Mouse (Mus musculus) left cerebral cortex, postnatal 14 days (tissue): Measurements from ENCODE around the gene P2rx1. TPM values are rescaled to one million over a fixed set of nuclear protein-coding genes. Genes with fewer than 3 reads are reported as not detected.

ENCODE experiments used
- DNase-seq, 2 experiments: peaks; one replicate each; pipeline ENCODE4 v3.0.0; 2021 to 2022; ENCODE audit warnings: low spot score in 2 of 2, mixed read lengths in 1 of 2
- intact Hi-C: fragments of 180-260 bp; cut with DNase I; formaldehyde crosslinking; loops from one replicate; pipeline ENCODE4 v1.15.1; 2025
- total RNA-seq, 2 experiments: library from RNA; stranded (reverse); gene quantifications; 2 replicates each; pipeline ENCODE4 v1.2.3; 2021

P2rx1 gene
- total RNA-seq, 2 experiments from 2014 or later, result 1.2 to 1.3 TPM

DNA sequence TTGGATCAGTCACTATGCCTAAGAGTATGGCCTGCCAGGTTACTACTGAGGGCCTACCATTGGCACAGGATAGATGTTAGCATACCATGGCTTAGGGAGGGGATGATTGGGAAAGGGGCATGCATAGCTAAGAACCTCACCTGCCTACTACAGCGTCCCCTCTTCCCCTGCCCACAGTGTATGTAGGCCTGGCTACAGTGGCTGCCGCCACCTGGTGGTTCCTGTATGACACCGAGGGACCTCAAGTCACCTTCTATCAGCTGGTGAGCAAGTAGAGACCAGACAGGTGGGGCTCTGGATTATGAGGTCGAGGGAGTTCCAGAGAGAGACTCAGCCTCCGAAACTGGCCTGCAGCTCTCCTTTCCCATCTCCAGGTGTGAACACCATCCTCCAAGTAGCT is 15.6 kb upstream of the P2rx1 start:
- intact Hi-C loops, result no loop called here
- DNase-seq, result no peak

- intact Hi-C loops, result no loop called here
- DNase-seq, result no peak
These were observed 12.2 kb upstream of the P2rx1 start for GRCm38 (mm10) chr11:72986745-72987144.

GRCm38 (mm10) chr11:72987234-72987633 is 11.7 kb upstream of the P2rx1 start:
- no peak for DNase-seq
- intact Hi-C loops, result no loop called here

DNA sequence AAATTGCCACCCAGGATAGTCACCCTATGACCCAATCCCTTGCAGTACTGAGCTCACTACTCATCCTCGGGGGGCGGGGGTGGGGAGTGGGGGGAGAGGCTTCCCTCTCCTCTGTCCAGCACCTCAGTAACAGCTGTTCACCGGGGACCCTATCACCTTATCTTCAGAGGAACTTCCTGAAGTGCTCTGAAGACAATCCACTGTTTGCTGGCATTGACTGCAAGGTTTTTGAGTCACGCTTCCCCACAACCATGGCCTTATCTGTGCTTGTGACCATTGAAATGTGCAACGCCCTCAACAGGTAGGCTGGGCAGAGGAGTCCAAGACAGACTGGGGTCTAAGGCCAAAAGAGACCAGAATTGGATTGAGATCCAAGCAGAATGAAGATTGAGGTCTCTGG is 11.1 kb upstream of the P2rx1 start:
- intact Hi-C loops, result no loop called here
- DNase-seq, result no peak

DNA sequence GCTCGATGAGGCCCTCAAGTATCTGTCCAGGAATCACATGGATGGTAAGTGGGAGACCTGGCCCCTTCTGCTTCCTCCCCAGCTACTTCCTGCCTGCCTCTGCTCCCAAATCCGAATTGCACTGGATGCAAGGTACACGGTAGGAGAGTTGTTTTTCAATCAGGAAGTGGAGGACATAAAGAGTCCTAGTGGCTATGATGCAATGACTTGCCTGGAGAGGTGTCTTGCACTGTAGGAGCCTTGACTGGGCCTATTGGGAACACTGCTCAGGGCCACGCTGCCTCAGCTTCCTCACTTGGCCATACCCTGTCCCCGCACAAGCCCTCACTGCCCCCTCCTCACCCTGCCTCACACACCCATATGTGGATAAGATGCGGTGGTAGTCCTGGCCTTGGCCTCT is 9.9 kb upstream of the P2rx1 start:
- DNase-seq, result no peak
- intact Hi-C loops, result no loop called here

DNA sequence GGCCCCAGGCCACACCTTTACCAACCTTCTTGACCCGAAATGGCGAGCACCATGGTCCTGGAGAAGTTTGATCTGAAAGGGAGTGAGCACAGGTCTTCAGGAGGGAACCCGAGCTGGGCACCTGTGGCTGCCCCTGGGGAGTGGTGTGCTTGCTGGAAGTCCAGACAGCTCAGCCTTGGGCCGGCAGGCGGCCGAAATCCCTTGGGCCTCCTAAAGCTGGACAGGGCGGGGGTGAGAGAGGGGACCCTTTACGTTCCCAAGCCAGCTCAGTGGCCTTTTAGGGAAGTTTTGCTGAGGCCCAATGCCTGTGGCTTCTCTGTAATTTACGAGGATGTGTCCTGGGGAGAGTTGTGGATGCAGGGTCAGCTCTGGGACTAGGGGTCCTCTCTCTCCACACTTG is 8.2 kb upstream of the P2rx1 start:
- no peak for DNase-seq
- intact Hi-C loops, result loop anchor here (5.0 kb wide), 1 partner anchor 48 kb away; no protein-coding TSS in a partner anchor

DNA sequence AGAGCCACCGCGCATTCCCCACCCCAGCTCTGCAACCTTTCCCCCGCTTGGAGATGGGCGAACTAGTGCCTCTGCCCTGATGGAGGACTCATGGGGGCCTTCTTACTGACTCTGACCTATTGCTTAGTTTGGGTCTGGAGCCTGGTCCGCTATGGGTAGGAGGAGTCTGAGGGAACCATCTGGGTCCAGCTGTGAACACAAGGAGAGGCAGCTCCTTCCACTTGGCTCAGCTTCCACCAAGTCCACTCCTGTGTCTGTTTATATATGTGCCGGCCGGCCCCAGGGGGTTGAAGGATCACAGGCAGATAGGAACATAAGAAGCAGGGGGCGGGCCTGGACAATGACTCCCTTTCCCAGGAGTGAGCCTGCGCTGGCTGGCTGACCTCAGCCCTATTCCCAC is 6.9 kb upstream of the P2rx1 start:
- intact Hi-C loops, result loop anchor here (5.0 kb wide), 1 partner anchor 50 kb away; no protein-coding TSS in a partner anchor
- DNase-seq, result no peak

DNA sequence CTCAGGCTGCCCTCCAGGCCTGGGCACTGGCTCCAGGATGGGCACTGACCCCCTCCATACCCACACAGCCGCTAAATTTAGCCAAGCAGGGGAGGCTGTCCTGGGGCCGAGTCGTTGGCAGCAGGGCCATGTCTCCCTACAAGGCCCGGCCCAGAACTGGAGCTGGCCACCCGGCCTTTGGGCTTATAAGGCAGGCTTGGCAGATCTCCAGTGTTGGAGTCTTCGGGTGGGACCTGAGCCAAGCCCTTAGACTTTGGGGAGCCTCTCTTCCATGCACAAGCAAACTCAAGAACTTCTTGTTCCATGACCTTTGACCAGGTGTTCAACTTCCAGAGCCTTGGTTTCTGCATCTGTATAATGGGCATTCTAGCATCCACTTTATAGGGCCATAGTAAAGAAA is 2.6 kb upstream of the P2rx1 start:
- no peak for DNase-seq
- intact Hi-C loops, result no loop called here

DNA sequence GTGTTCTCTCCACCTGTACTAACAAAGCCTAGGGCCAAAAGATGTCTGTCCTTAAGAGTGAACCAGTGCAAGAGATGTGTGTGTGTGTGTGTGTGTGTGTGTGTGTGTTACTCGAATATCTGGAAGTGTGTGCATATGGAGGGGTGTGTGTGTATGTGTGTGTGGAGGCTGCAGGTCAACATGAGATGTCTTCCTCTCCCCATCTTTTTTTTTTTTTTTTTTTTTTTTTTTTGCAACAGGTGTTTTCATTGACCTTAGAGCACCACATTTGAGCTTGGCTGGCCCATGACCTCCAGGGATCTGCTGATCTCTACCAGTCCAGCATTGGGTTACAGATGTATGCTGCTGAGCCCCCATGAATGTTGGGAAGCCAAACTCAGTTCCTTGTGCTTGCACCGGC is 2.1 kb upstream of the P2rx1 start:
- intact Hi-C loops, result no loop called here
- no peak for DNase-seq

DNA sequence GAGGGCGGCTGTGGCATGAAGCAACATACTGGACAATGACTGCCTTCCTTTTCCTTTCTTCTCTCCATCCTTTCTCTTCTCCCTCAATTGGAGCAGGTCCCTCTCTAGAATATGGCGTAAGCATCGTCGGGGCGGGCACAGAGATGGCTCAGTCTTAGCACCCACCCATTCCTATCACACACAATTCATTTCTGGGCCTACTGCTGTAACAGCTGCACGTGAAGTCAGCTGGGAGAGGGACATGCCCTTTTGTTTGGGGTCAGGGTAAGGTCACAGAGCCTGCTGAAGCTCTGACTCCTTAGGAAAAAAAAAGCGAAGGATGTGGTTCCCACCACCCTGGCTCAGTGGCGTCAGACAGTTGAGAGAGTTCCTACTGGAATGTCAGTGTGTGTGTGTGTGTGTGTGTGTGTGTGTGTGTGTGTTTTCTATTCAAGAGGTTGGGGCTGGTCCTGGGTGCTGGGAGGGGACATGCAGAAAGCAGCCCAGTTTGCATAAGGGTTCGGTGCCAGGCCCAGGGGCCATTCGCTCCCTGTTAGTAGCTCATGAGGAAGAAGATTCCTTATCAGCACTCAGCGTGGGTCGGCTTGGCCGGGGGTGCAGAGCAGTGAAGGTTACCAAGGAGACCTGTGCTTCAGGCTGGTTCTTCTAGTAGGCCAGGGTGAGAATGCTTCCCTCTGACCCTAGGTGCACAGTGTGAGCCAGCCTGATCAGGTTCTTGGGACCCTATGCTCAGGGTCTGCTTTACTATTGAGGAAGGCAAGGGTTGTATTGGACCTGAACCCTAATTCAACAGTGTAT is 1.2 kb upstream of the P2rx1 start:
- no peak for DNase-seq
- intact Hi-C loops, result no loop called here

- intact Hi-C loops, result loop anchor here (1.0 kb wide), 1 partner anchor 75 kb away; no protein-coding TSS in a partner anchor
- peak; percentile 71 to 79 for DNase-seq
These were observed 2.1 kb downstream of the P2rx1 start for GRCm38 (mm10) chr11:73001029-73001428.

GRCm38 (mm10) chr11:73006377-73006776 is 7.5 kb downstream of the P2rx1 start:
- DNase-seq, result peak in 1 of 2 experiments; percentile 60
- intact Hi-C loops, result loop anchor here (2.0 to 5.0 kb wide), 2 partner anchors 32 to 101 kb away; no protein-coding TSS in a partner anchor

GRCm38 (mm10) chr11:73007113-73007512 is 8.2 kb downstream of the P2rx1 start:
- intact Hi-C loops, result loop anchor here (2.0 to 5.0 kb wide), 2 partner anchors 32 to 100 kb away; no protein-coding TSS in a partner anchor
- DNase-seq, result no peak

GRCm38 (mm10) chr11:73007698-73008481 is 9.0 kb downstream of the P2rx1 start:
- peak in 1 of 2 experiments; percentile 65 for DNase-seq
- intact Hi-C loops, result loop anchor here (2.0 to 5.0 kb wide), 2 partner anchors 31 to 99 kb away; no protein-coding TSS in a partner anchor

GRCm38 (mm10) chr11:73008826-73009225 is 9.9 kb downstream of the P2rx1 start:
- no peak for DNase-seq
- intact Hi-C loops, result loop anchor here (5.0 kb wide), 1 partner anchor 98 kb away; no protein-coding TSS in a partner anchor

DNA sequence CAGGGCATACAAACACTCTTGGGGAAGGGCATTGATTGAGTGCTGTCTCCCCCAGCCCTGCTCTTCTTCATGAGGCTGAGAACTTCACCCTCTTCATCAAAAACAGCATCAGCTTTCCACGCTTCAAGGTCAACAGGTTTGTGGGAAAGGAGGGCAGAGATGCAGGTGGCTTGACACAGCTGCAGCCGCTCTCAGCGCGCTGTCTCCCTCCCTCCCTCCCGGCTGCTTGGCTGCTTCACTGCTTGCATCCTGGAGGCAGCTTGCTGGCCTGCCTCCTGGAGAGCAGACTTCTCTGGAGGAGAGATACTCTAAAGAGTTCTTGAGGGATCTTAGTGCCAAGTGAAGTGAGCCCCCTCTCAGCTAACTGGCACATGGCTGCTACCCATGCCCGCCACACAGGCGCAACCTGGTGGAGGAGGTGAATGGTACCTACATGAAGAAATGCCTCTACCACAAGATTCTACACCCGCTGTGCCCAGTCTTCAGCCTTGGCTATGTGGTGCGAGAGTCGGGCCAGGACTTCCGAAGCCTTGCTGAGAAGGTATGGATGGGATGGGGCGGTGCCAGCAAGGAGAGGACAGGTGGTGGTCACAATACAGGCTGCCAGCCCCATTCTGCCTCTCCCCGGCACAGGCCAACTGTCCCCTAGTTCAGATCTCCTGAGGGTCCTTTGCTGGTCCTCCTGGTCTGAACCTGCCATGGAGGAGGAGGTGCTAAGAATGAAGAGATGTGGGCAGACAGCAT is 10.8 kb downstream of the P2rx1 start:
- intact Hi-C loops, result loop anchor here (5.0 kb wide), 1 partner anchor 98 kb away; no protein-coding TSS in a partner anchor

DNA sequence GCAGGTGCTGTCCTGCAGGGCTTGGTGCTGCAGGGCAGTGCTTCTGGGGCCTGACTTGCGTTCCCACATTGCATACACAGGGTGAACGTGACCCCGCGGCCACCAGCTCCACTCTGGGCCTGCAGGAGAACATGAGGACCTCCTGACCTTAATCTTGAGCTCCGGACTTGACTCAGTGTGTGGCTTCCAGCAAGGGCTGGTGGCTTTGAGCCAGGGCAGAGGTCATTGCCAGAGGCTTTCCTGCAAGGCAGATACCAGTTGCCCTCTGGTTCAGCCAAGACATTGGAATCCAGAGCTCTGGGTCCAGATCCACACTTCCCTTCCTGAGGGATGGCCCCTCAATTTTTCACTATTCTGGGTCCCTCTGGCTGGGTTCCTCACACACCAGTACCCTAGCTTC is 15.1 kb downstream of the P2rx1 start:
- intact Hi-C loops, result no loop called here
- DNase-seq, result no peak

More for the DNA sequence above, 10.8 kb downstream of the P2rx1 start:
- no peak for DNase-seq

DNA sequence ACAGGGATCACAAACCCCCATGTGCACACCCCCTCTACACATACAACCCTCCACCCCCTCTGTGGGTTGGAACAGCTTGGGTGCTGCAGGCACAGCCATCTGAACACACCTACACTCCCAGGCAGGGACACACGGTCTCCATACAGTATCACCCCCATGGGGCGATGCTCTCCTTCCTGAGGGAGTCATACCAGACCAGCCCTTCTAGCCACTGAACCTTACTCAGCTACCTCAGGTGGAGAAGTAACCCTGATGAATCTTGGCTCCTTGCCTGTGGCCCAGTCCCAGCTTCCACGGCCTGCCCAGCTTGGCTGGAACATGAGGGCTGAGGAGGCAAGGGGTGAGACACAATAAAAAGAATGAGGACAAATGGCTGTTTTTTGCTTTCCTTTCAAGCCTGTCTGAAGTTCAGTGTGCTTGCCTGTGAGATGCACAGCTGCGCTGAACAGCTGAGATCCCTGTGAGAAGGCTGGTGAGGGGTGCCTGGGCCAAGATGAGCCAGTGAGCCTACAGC is 16.0 kb downstream of the P2rx1 start:
- intact Hi-C loops, result no loop called here
- DNase-seq, result peak; percentile 33 to 50

DNA sequence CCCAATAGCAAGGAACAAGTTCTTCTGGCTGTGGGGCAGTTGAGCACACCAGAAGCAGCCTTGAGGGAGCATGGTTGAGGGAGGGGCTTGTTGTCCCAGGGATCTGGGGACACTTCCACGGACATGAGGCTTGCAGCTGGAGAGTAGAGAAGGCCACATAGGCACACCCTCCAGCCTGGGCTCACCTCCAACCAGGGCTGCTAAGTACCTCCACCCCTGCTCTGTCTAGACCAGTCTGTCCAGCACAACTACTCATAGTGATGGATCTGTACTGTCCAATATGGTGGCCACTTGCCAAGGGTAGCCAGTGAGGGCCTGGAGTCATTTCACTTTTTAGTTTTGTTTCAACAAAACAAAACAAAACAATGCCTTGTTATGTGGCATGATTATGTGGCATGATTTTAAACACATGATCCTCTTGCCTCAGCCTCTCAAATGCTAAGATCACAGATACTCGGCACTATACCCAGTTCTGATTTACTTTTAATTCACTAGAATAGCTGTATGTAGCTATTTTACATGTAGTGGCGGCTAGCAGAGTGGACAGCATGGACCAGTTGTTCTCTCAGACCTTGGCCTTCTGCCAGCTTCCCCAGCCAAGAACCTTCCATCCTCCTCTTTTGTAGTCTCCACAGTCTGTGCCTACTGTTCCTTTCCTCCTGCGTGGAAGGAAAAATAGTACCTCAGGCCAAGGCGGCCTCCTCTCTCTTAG is 16.6 kb downstream of the P2rx1 start:
- intact Hi-C loops, result no loop called here
- DNase-seq, result peak in 1 of 2 experiments; percentile 57
